Mouse (Mus musculus) layer of hippocampus, adult 18-20 months (tissue): ENCODE data around the gene Hs6st1. TPM values are rescaled to one million over a fixed set of nuclear protein-coding genes. Genes with fewer than 3 reads are reported as not detected.

ENCODE experiments used
- DNase-seq, 2 experiments: peaks; one replicate each; pipeline ENCODE4 v3.0.0; 2022; ENCODE audit warnings: low spot score in 2 of 2
- total RNA-seq, 2 experiments: library from RNA; stranded (reverse); gene quantifications; 2 replicates each; pipeline ENCODE4 v1.2.3; 2021

Gene Hs6st1
- total RNA-seq, 2 experiments from 2014 or later = 38.6 to 39.5 TPM

- DNase-seq = no peak
These were observed 15.4 kb downstream of the Hs6st1 start for GRCm38 (mm10) chr1:36083554-36083953.

GRCm38 (mm10) chr1:36085069-36085468 lies 16.9 kb downstream of the Hs6st1 start:
- no peak for DNase-seq

- no peak for DNase-seq
These were observed 20.2 kb downstream of the Hs6st1 start for GRCm38 (mm10) chr1:36088367-36088766.

- no peak for DNase-seq
These were observed 21.3 kb downstream of the Hs6st1 start for GRCm38 (mm10) chr1:36089481-36089880.

- DNase-seq = no peak
These were observed 22.0 kb downstream of the Hs6st1 start for GRCm38 (mm10) chr1:36090011-36090721.

GRCm38 (mm10) chr1:36090722-36091110 lies 22.5 kb downstream of the Hs6st1 start:
- DNase-seq = no peak

- DNase-seq = no peak
These were observed 23.0 kb downstream of the Hs6st1 start for GRCm38 (mm10) chr1:36091246-36091645.

- no peak for DNase-seq
These were observed 25.5 kb downstream of the Hs6st1 start for GRCm38 (mm10) chr1:36093741-36094140.

GRCm38 (mm10) chr1:36095423-36096272 lies 27.4 kb downstream of the Hs6st1 start:
- peak; percentile 94 to 97 for DNase-seq

GRCm38 (mm10) chr1:36098432-36098831 lies 30.2 kb downstream of the Hs6st1 start:
- DNase-seq = no peak

- DNase-seq = no peak
These were observed 32.2 kb downstream of the Hs6st1 start for GRCm38 (mm10) chr1:36100371-36100770.

- DNase-seq = no peak
These were observed 37.9 kb downstream of the Hs6st1 start for GRCm38 (mm10) chr1:36105917-36106706.

GRCm38 (mm10) chr1:36109987-36110386 lies 41.8 kb downstream of the Hs6st1 start:
- DNase-seq = no peak

- no peak for DNase-seq
These were observed 44.5 kb downstream of the Hs6st1 start for GRCm38 (mm10) chr1:36112665-36113064.

GRCm38 (mm10) chr1:36113670-36114069 lies 45.5 kb downstream of the Hs6st1 start:
- DNase-seq = no peak

GRCm38 (mm10) chr1:36114844-36115243 lies 46.6 kb downstream of the Hs6st1 start:
- no peak for DNase-seq

- no peak for DNase-seq
These were observed 48.3 kb downstream of the Hs6st1 start for GRCm38 (mm10) chr1:36116488-36116887.

GRCm38 (mm10) chr1:36118061-36118685 lies 50.0 kb downstream of the Hs6st1 start:
- DNase-seq = no peak

GRCm38 (mm10) chr1:36118958-36119357 lies 50.8 kb downstream of the Hs6st1 start:
- DNase-seq = no peak

- DNase-seq = no peak
These were observed 51.2 kb downstream of the Hs6st1 start for GRCm38 (mm10) chr1:36119426-36119825.

GRCm38 (mm10) chr1:36121172-36121571 lies 53.0 kb downstream of the Hs6st1 start:
- no peak for DNase-seq
